Comparison of ENCODE assay signal across 11 mouse cellular contexts in genomic region chr7:128541186-128541585, GRCm38 (mm10). TPM values are rescaled to one million over a fixed set of nuclear protein-coding genes. Genes with fewer than 3 reads are reported as not detected.
DNase-seq lines count a peak whose midpoint lies in the region; ATAC-seq and TF ChIP-seq lines count a peak whose summit lies in the region.
"Had no signal": no experiment of that assay in that cellular context is flagged by ENCODE, and none has a peak within 500 bp of the region (broad histone marks: within the 10 kb centered on the region; RNA-seq: fewer than 3 reads in every experiment).

No protein-coding gene starts in this region.

- peak; percentile 66 for TF ChIP-seq POLR2A in heart, adult 2 months (IDR thresholded peaks at IDR 0.05; ENCODE audit: insufficient read depth, low read depth, low read length)

- H3K4me2 ChIP-seq in intestine, embryonic 15.5 days (replicated peaks) = no peak overlapping the region
- no peak overlapping the region for H3K4me2 ChIP-seq in liver, embryonic 12.5 days
- H3K4me2 ChIP-seq: liver, embryonic 13.5 days; neural tube, embryonic 12.5 days had no signal

- H3K79me2 ChIP-seq in heart, adult 2 months (replicated peaks; ENCODE audit: control insufficient read depth, insufficient read depth, low read length) = peaks cover 2% of the 10 kb centered on the region

- H3K27me3 ChIP-seq in heart, adult 2 months (ENCODE audit: control insufficient read depth, insufficient read depth, low read length) = no peaks in the 10 kb centered on the region
- no peaks in the 10 kb centered on the region for H3K27me3 ChIP-seq in intestine, embryonic 15.5 days (replicated peaks)
- H3K27me3 ChIP-seq in liver, embryonic 12.5 days (replicated peaks) = no peaks in the 10 kb centered on the region
- H3K27me3 ChIP-seq: liver, embryonic 13.5 days had no signal

- peaks cover 49% of the 10 kb centered on the region for H3K36me3 ChIP-seq in heart, adult 2 months (ENCODE audit: control insufficient read depth, insufficient read depth, low read length)
- peaks cover 9% of the 10 kb centered on the region for H3K36me3 ChIP-seq in intestine, embryonic 15.5 days
- peaks cover 63% of the 10 kb centered on the region for H3K36me3 ChIP-seq in liver, embryonic 12.5 days
- H3K36me3 ChIP-seq: neural tube, embryonic 12.5 days had no signal

- H3K9me3 ChIP-seq in intestine, embryonic 15.5 days = no peaks in the 10 kb centered on the region
- H3K9me3 ChIP-seq in liver, embryonic 12.5 days (replicated peaks) = no peaks in the 10 kb centered on the region
- H3K9me3 ChIP-seq: G1E; liver, embryonic 13.5 days; neural tube, embryonic 12.5 days had no signal

- peak; percentile 95 for TF ChIP-seq EP300 in heart, adult 2 months (IDR thresholded peaks at IDR 0.05; ENCODE audit: insufficient read depth, low read depth, low read length)

- 30% methylated on average over 9 of the region's 9 CpGs for WGBS in heart, adult 2 months
- WGBS in intestine, embryonic 15.5 days = 70% methylated on average over 9 of the region's 9 CpGs
- 83% methylated on average over 9 of the region's 9 CpGs for WGBS in liver, embryonic 12.5 days (ENCODE audit: insufficient replicate concordance)

- peak overlapping the region; percentile 55 for H3K9ac ChIP-seq in heart, adult 2 months (ENCODE audit: low read depth, low read length)
- 0 out of 2 replicates have a peak overlapping the region, but pooled peaks have one; percentile 8 for H3K9ac ChIP-seq in intestine, embryonic 15.5 days
- no peak overlapping the region for H3K9ac ChIP-seq in liver, embryonic 12.5 days
- H3K9ac ChIP-seq: liver, embryonic 13.5 days had no signal

- H3K4me1 ChIP-seq in heart, adult 2 months (ENCODE audit: control insufficient read depth, insufficient read depth, low read length) = peaks cover 50% of the 10 kb centered on the region
- H3K4me1 ChIP-seq in intestine, embryonic 15.5 days (replicated peaks) = peaks cover 15% of the 10 kb centered on the region
- peaks cover 52% of the 10 kb centered on the region for H3K4me1 ChIP-seq in liver, embryonic 12.5 days

- H3K27ac ChIP-seq in heart, adult 2 months = peak overlapping the region; percentile 93
- no peak overlapping the region for H3K27ac ChIP-seq in intestine, embryonic 15.5 days
- H3K27ac ChIP-seq in liver, embryonic 12.5 days = no peak overlapping the region
- H3K27ac ChIP-seq: liver, embryonic 13.5 days; neural tube, embryonic 12.5 days had no signal

- TF ChIP-seq CTCF in heart, adult 2 months (IDR thresholded peaks at IDR 0.05) = no peak

- intact Hi-C loops in left cerebral cortex, postnatal 25 days (cut with DNase I) = no loop called here
- intact Hi-C loops in heart, adult 2 months (cut with DNase I) = loop anchor here (1.0 kb wide), 1 partner anchor 18 kb away; the partner anchor contains the start of gene Bag3

- peak; percentile 32 to 50 for DNase-seq in left cerebral cortex, postnatal 25 days (ENCODE audit: low spot score in 2 of 2)
- DNase-seq in left cerebral cortex, adult 11 months (ENCODE audit: low spot score) = no peak
- DNase-seq in heart, adult 2 months = peak; percentile 61 to 62
- DNase-seq in lung, postnatal 36 days = peak; percentile 78
- no peak for DNase-seq in adipocyte (ENCODE audit: low spot score)
- DNase-seq: liver, embryonic 13.5 days had no signal

- no peak for ATAC-seq in intestine, embryonic 15.5 days
- no peak for ATAC-seq in liver, embryonic 12.5 days

- H3K4me3 ChIP-seq in heart, adult 2 months = peak overlapping the region; percentile 26
- H3K4me3 ChIP-seq in intestine, embryonic 15.5 days (replicated peaks) = no peak overlapping the region
- H3K4me3 ChIP-seq in liver, embryonic 12.5 days = no peak overlapping the region
- H3K4me3 ChIP-seq: erythroblast, embryonic 14.5 days; liver, embryonic 13.5 days; neural tube, embryonic 12.5 days had no signal

RNA-seq across cellular contexts. Expression of gene Bag3, which starts 17.8 kb away (rescaled TPM):
- 1 to 10 TPM; 6.4 to 7.5 TPM for total RNA-seq in left cerebral cortex, postnatal 25 days (2021)
- 100 to 1,000 TPM; 259 to 296 TPM for total RNA-seq in heart, adult 2 months (2021)
- 133 and 148 TPM in 2 replicates for polyA plus RNA-seq in heart, adult 2 months (2012; rRNA removed)
- polyA plus RNA-seq in intestine, embryonic 15.5 days (2015; fragmentation: Nextera tagmentation; extraction: Ambion mirVana) = 10.9 and 12.3 TPM in 2 replicates
- 5.5 TPM in 2 replicates for polyA plus RNA-seq in liver, embryonic 12.5 days (2016; fragmentation: Nextera tagmentation; extraction: Ambion mirVana)

Comparison
In these comparisons a context has a peak if more than half of its experiments do, and no peak if none do; other contexts are left out.
1. DNase-seq: peak in left cerebral cortex, postnatal 25 days (2 of 2), heart, adult 2 months (2 of 2) and lung, postnatal 36 days (single experiment); none in left cerebral cortex, adult 11 months (single experiment) and adipocyte (single experiment).
2. RNA of gene Bag3, which starts 17.8 kb away (polyA plus RNA-seq): 133 to 148 TPM in heart, adult 2 months; 10.9 to 12.3 TPM in intestine, embryonic 15.5 days and 5.5 TPM in liver, embryonic 12.5 days; every median in the first group is over 10 times any median in the second.